Mouse (Mus musculus): ENCODE measurements at regions not wholly inside any gene's neighbourhood (a gene's known extent, or its start where the extent isn't known, plus 50 kb on each side); places are given as distances from the start of the nearest gene placed in this dataset.

- DNase-seq (ENCODE audit: low read depth, low spot score), result no peak
Observed at GRCm38 (mm10) chr15:67901191-67901601, 1400.5 kb upstream of the Lrrc6 start.

- no peak for DNase-seq (ENCODE audit: low read depth, low spot score)
Observed at GRCm38 (mm10) chr15:67899772-67900171, 1399.1 kb upstream of the Lrrc6 start.

DNA sequence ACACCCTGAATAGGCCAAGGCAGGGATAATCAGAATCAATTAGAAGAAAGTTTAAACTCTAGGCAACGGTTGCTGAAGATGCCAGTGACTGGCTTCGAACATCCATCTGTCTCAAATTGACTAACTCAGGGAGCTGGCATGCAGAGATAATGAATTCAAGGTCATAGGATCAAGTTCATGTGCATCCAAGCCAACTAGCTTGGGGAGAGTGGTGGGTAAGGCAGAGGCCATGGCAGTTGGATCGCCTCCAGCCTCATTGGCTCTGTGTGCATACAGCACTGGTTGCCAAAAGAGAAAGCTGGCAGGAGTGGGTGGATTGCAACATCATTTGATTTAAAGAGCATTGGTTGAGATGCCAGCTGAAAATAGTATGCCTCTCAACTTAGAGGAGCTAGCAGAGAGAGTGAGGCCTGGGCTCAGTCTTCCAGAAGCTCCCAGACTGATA lies 1398.3 kb upstream of the Lrrc6 start:
- DNase-seq (ENCODE audit: low read depth, low spot score), result no peak

DNA sequence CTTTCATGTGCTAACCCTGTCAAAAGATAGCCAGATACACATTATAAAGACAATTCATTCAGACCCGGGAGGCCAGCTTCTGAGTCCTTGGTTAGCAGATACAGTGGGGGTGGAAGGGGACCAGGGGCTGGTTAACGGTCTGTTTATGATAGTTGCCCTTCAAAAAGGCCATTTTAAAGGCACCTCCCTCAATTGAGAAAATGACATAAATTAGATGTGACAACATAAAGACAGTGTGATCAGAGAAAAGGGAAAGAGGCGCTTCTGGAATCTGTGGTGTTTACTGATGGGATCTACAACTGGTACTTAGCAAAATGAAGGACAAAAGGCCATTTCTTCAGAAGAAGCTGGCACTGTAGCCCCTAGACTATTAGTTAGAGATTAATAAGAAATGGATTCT lies 1391.4 kb upstream of the Lrrc6 start:
- DNase-seq (ENCODE audit: low read depth, low spot score), result no peak

- DNase-seq (ENCODE audit: low read depth, low spot score), result no peak
Observed at GRCm38 (mm10) chr15:67890612-67891304, 1390.0 kb upstream of the Lrrc6 start.

DNA sequence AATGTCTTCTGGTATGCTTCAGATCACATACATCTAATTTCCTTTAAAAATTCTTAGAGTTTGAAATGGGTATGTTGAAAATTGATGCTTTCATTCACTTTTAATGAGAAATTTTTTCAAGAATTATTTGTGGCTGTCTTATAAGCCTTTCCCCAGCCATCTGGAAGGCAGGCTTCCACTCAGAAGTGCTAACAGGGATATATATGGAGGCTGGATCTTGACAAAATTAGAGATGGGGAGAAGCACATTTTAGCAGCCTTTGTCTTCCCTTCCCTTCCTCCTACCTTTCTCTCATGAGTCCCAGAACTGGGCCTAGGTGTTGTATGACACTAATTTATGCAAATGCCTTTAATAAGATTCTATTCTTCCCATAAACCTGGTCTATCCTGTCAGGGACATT lies 1387.8 kb upstream of the Lrrc6 start:
- DNase-seq (ENCODE audit: low read depth, low spot score), result no peak

- DNase-seq (ENCODE audit: low read depth, low spot score), result no peak
Observed at GRCm38 (mm10) chr15:67855291-67855690, 1354.6 kb upstream of the Lrrc6 start.

DNA sequence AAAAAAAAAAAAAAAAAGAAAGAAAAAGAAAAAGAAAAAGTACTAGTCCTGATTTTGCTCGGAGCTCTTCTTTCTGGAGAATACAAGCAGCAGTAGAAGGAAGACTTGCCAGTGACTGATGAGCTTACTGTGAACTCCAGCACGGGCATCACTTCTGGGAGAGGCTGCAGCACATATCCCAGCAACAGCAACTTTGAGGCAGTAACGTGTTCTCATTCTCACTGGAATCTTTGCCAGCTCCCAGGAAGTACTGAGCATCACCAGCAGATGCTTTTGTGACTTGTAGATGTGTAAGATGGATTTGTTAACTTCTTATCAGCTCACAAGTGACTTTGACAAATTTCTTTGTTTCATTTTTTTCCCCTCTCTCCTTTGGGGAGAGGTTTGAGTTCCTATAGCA lies 1349.4 kb upstream of the Lrrc6 start:
- DNase-seq (ENCODE audit: low read depth, low spot score), result no peak

DNA sequence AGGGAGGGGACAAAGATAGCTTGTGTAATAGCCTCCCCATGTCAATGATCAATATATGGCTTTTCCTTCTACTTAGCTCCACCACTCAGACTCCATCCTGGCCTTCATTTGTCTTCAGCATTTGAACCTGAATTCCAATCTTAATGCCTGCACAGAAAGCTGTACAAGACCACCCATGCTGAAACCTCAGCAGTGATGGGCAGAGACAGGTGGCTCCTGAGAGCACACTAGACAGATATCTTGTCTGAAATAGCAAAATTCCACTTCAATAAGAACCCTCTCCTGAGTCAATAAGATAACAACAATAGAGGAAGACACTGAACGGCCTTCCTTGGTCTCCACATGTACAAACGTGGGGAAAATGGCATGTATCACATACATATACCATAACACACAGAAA lies 1345.0 kb upstream of the Lrrc6 start:
- no peak for DNase-seq (ENCODE audit: low read depth, low spot score)

- DNase-seq (ENCODE audit: low read depth, low spot score), result no peak
Observed at GRCm38 (mm10) chr15:67840671-67841070, 1340.0 kb upstream of the Lrrc6 start.

DNA sequence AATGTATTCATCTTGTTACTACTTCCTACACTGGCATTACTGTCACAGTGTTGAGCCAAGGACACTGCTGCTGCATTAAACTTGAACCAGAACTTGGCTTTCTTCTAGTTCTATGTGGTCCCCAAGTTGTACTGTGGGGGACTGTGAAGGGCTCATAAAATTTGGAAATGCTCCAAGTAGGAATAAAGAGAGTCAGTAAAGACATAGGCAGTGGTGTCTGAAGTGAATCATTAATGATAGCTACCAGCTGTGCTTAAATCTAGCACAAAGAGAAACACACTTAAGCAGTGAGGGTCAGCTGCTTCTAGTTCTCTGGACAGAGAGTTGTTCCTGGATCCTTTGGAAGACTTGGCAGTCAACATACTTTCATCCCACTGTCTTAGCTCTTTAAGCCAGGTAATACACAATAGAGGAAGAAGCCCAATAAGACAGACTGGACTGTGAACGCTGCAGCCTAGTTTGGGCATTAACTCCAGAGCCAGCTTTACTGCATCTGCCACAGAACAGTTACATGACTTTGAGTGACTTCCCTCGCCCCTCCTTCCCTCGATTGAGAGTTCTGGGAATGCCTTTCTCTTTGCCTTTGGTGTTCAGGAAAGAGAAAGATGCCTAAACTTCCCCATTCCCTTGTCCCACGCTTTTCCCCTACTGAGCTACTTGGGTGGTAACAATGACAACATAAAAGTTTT lies 1325.2 kb upstream of the Lrrc6 start:
- DNase-seq (ENCODE audit: low read depth, low spot score), result no peak

DNA sequence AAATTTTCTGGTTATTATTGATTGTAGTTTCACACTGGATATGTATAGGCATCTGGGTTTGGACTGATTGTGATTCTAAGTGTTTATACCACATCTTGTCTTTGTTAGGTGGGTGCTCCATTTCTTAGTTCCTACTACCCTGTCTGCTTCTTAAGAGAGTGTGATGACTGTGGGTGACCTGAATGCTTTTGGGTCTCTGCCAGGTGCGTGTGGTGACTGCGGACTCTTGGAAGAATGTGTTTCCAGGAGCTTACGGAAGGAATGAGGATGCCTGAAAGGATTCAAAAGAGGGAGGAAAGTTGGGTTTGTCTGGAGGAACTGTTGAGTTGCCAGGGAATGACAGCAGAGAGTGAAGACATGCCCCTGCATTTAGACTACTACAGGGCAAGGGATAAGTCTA lies 1322.5 kb upstream of the Lrrc6 start:
- DNase-seq (ENCODE audit: low read depth, low spot score), result no peak

GRCm38 (mm10) chr15:67799871-67800270 lies 1299.2 kb upstream of the Lrrc6 start:
- no peak for DNase-seq (ENCODE audit: low read depth, low spot score)

DNA sequence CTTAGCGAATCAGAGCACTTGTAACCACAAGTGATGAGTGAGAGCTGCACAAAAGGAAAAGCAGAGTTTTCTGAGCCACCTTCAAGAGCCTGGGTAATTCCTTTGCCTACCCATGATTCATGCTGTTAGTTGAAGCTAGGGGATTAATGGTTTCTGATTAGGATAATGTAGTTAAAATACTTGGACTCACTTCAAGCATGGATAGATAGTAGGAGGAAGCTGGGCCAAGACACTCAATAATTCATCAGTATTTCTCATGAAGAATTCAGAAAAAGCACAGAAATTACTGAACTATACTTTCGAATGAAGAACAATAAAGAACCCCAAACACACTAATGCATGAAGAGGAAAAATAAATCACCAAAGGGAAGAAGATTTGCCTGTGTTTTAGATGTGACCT lies 1294.9 kb upstream of the Lrrc6 start:
- DNase-seq (ENCODE audit: low read depth, low spot score), result no peak

GRCm38 (mm10) chr15:67792822-67793221 lies 1292.1 kb upstream of the Lrrc6 start:
- DNase-seq (ENCODE audit: low read depth, low spot score), result no peak

DNA sequence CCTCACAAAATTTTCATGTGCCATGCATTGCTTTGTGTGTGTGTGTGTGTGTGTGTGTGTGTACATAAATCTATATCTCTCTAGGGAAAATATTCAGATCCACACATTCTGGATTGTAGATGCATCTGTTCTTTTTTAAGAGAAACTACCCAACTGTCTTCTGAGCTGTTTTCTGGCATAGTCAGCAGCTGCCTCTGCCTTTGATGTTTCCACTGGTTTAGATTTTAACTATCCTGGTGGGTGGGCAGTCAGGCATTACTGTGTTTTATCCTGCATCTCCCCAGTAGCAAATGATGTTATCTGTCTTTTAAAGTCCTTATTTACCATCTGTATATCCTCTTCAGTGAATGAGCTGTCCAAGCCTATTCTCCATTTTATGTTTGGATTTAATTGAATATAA lies 1287.9 kb upstream of the Lrrc6 start:
- no peak for DNase-seq (ENCODE audit: low read depth, low spot score)

DNA sequence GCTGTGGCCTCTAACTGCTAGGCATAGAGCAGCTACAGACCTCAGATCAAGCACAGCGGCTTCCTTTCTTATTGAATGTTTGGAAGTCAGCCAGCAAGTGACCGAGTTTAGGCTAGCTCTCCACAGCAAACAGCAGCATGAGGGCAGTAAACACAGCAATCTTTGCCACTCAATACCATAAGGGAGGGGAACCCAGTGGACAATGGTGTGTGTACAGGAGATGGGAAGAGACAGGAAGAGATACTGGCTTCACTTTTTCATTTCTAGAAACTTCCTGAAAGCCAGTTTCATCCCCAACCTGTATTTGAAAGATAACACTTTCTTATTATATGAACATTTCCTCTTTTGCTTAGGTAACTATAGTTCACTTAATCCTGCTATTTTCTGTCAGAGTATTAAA lies 1284.9 kb upstream of the Lrrc6 start:
- no peak for DNase-seq (ENCODE audit: low read depth, low spot score)

- no peak for DNase-seq (ENCODE audit: low read depth, low spot score)
Observed at GRCm38 (mm10) chr15:67783754-67784153, 1283.0 kb upstream of the Lrrc6 start.

DNA sequence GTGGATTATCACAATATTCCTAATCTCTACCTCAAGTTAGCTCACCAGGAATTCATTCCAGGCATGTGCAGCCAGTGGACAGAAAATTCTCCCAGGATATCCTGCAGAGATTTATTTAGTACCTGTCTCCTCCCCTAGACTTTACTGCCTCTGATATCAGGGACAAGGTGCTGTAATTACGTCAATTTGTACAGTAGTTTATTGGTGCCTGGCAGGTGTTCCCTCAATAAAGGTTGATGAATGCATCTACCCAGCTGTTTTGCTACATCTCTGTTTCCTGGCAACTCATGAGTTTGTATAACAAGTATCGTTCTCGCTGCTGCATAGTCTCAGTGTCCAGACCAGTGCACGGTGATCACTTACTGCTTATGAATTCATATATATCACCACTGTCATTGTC lies 1281.8 kb upstream of the Lrrc6 start:
- DNase-seq (ENCODE audit: low read depth, low spot score), result no peak

DNA sequence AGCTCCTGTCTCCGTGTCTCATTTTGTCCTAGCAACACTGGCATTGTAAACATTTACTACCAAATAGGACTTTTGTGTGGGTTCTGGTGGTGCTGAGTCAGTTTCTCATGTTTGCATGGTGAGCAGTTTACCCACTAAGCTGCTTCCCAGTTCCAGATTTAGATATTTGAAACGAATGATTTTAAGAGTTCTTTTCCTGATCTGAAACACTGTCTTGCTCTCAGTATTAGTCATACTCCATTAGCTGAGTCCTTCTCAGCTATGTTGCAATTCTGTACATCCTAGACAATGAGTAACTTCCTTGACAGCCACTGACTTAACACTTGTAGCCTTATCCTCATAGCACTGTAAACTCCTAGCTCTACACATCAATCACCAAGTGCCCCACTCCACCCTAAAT lies 1280.1 kb upstream of the Lrrc6 start:
- no peak for DNase-seq (ENCODE audit: low read depth, low spot score)

GRCm38 (mm10) chr15:67767624-67768023 lies 1266.9 kb upstream of the Lrrc6 start:
- no peak for DNase-seq (ENCODE audit: low read depth, low spot score)

GRCm38 (mm10) chr15:67759221-67759620 lies 1258.5 kb upstream of the Lrrc6 start:
- no peak for DNase-seq (ENCODE audit: low read depth, low spot score)

GRCm38 (mm10) chr15:67750582-67750981 lies 1249.9 kb upstream of the Lrrc6 start:
- DNase-seq (ENCODE audit: low read depth, low spot score), result no peak

Data from c-Kit-negative CD71-positive TER-119-positive erythroid progenitor cells, embryonic 14.5 days (primary cell).